Mouse (Mus musculus) erythroblast, embryonic 14.5 days (primary cell): ENCODE measurements around the gene Apol7e.
"Not testable (repeated sequence)": the region's sequence is repeated elsewhere in the genome, so short reads cannot be mapped to it uniquely, and the experiment has no call there.

Experiments used
- GATA1 ChIP-seq: IDR thresholded peaks from 2 replicates; pipeline ENCODE4 v1.6.1; 2012; ENCODE audit warnings: low read length, inconsistent platforms, mixed read lengths
- TAL1 ChIP-seq: IDR thresholded peaks from 3 replicates; pipeline ENCODE4 v1.6.1; 2012; ENCODE audit warnings: low read length, inconsistent platforms, mixed read lengths

DNA sequence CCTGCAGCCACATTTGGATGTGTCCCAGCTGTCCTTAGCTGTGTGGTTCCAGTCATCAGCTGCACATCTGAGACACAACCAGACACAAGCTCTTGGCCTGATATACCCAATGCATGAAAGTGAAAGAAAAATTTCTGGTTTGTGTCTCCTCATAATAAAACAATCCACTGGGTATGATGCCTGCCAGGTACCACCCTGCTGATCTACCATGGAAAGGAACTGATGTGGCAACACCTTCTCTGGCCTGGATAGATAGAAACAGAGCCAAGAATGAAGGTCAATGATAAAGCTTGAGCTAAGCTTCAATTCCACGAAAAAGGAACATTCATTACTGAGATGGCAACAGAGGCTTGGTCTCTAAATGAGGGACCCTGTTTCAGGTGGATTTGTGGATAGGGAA is 38.9 kb upstream of the Apol7e start:
- TF ChIP-seq GATA1, TAL1: not testable (repeated sequence)
